Mouse (Mus musculus) layer of hippocampus, postnatal 25 days (tissue): ENCODE measurements around the gene Marcks. TPM values are rescaled to one million over a fixed set of nuclear protein-coding genes. Genes with fewer than 3 reads are reported as not detected.

Source experiments
- total RNA-seq, 2 experiments: library from RNA; stranded (reverse); gene quantifications; 2 replicates each; pipeline ENCODE4 v1.2.3; 2021

Marcks gene
- total RNA-seq, 2 experiments from 2014 or later, result 130 to 131 TPM

Other genes starting within 250 kb of the Marcks start
- gene Hdac2, start 164.4 kb downstream of the Marcks start, total RNA-seq, result 10 to 100 TPM; 94.9 to 96.3 TPM